Mouse (Mus musculus) cortical plate, adult 2 months (tissue): Measurements from ENCODE around the gene Psma3.

Experiments used
- CTCF ChIP-seq: fragments of 200-500 bp; IDR thresholded peaks from 2 replicates; pipeline ENCODE4 v1.5.1; 2011; ENCODE audit warnings: mild to moderate bottlenecking, control low read depth, low read length; ENCODE audit not compliant: insufficient read depth; ENCODE audit errors: extremely low read depth
- POLR2A ChIP-seq: fragments of 200-500 bp; IDR thresholded peaks from 2 replicates; pipeline ENCODE4 v1.6.1; 2011; ENCODE audit warnings: mild to moderate bottlenecking, low read length, control low read depth; ENCODE audit not compliant: insufficient read depth; ENCODE audit errors: extremely low read depth

GRCm38 (mm10) chr12:70975891-70976290 lies 1.5 kb downstream of the Psma3 start:
- TF ChIP-seq CTCF (no peak), POLR2A (no peak)
